Comparison of ENCODE assay signal across 10 mouse cellular contexts in the genomic region with DNA sequence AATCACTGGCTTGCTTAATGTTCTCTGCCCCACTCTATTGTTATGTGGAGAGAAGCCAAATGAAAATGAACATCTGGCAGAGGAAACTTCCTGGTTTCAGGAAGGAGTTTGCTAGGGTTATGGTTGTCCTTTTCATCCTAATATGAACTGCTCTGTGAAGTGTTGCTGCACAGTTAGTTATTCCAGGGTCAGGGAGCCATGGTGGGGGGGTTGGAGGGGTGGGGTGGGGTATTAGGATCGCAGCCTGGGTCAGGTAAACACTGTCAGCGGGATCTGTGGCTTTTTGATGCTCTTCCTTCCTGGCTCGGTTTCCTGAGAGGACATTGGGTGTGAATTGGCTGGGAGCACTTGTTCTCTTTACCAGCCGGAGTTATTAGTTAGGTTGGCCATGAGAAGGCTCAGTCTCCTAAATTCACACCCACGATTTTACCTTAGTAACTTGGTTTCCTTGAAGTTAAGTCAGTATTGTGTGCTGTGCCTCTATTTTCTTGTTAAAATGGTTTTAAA.
DNase-seq lines count a peak whose midpoint lies in the region; ATAC-seq and TF ChIP-seq lines count a peak whose summit lies in the region.
"Had no signal": no experiment of that assay in that cellular context is flagged by ENCODE, and none has a peak within 500 bp of the region (broad histone marks: within the 10 kb centered on the region; RNA-seq: fewer than 3 reads in every experiment).

No protein-coding gene starts in this region.

- 46% methylated on average over 5 of the region's 5 CpGs for WGBS in kidney, embryonic 14.5 days
- WGBS in intestine, postnatal 0 days = 54% methylated on average over 5 of the region's 5 CpGs

- no peak overlapping the region for H3K4me2 ChIP-seq in kidney, embryonic 14.5 days (replicated peaks; ENCODE audit: low read depth, low read length)
- no peak overlapping the region for H3K4me2 ChIP-seq in intestine, postnatal 0 days (replicated peaks; ENCODE audit: low read depth)
- H3K4me2 ChIP-seq: midbrain, embryonic 12.5 days had no signal

- H3K27me3 ChIP-seq in kidney, embryonic 14.5 days (ENCODE audit: control insufficient read depth, insufficient read depth, low read length) = no peaks in the 10 kb centered on the region
- H3K27me3 ChIP-seq in intestine, postnatal 0 days (replicated peaks; ENCODE audit: control insufficient read depth, insufficient read depth, low read length) = no peaks in the 10 kb centered on the region
- H3K27me3 ChIP-seq: midbrain, embryonic 12.5 days had no signal

- no peak overlapping the region for H3K4me3 ChIP-seq in kidney, embryonic 14.5 days (ENCODE audit: low read length)
- no peak overlapping the region for H3K4me3 ChIP-seq in intestine, postnatal 0 days (ENCODE audit: low read depth, low read length)
- H3K4me3 ChIP-seq: midbrain, embryonic 12.5 days had no signal

- no peak for TF ChIP-seq CTCF in intestine, postnatal 0 days (IDR thresholded peaks at IDR 0.05; ENCODE audit: low read depth)

- H3K9me3 ChIP-seq in kidney, embryonic 14.5 days (ENCODE audit: control insufficient read depth, low read length) = no peaks in the 10 kb centered on the region
- no peaks in the 10 kb centered on the region for H3K9me3 ChIP-seq in intestine, postnatal 0 days (ENCODE audit: control insufficient read depth)
- H3K9me3 ChIP-seq: midbrain, embryonic 12.5 days had no signal

- H3K27ac ChIP-seq in kidney, embryonic 14.5 days (ENCODE audit: low read depth, low read length) = peak overlapping the region; percentile 52; the same call in 1 of the 2 replicates
- peak overlapping the region; percentile 60 for H3K27ac ChIP-seq in intestine, postnatal 0 days (ENCODE audit: low read depth, low read length)
- H3K27ac ChIP-seq: midbrain, embryonic 12.5 days had no signal

- no peaks in the 10 kb centered on the region for H3K36me3 ChIP-seq in kidney, embryonic 14.5 days (ENCODE audit: control insufficient read depth, insufficient read depth, low read length)
- H3K36me3 ChIP-seq in intestine, postnatal 0 days (ENCODE audit: control insufficient read depth, insufficient read depth) = no peaks in the 10 kb centered on the region
- H3K36me3 ChIP-seq: midbrain, embryonic 12.5 days had no signal

- no peak for DNase-seq in kidney, adult 8-10 months
- DNase-seq in 3T3-L1 (ENCODE audit: low read depth, low spot score) (peak; percentile 22), adipocyte (ENCODE audit: low spot score) (peak; percentile 33)
- DNase-seq: embryo, embryonic 11 days; left cerebral cortex, postnatal 4 days had no signal

- no peak overlapping the region for H3K9ac ChIP-seq in kidney, embryonic 14.5 days (ENCODE audit: low read depth, low read length)
- H3K9ac ChIP-seq in intestine, postnatal 0 days (ENCODE audit: low read depth, low read length) = no peak overlapping the region
- H3K9ac ChIP-seq: midbrain, embryonic 12.5 days had no signal

- peaks cover 18% of the 10 kb centered on the region for H3K4me1 ChIP-seq in kidney, embryonic 14.5 days (ENCODE audit: control insufficient read depth, insufficient read depth, low read length)
- H3K4me1 ChIP-seq in intestine, postnatal 0 days (replicated peaks; ENCODE audit: control insufficient read depth, insufficient read depth, low read length) = no peaks in the 10 kb centered on the region

- no peak for ATAC-seq in kidney, embryonic 14.5 days (ENCODE audit: low FRiP score, low TSS enrichment)
- ATAC-seq in intestine, postnatal 0 days = no peak
- no peak for ATAC-seq in monocyte, adult 5-6 weeks (replicated peaks; ENCODE audit: insufficient number of reproducible peaks, low FRiP score, low TSS enrichment, poor library complexity, severe bottlenecking)
- ATAC-seq in megakaryocyte-erythroid progenitor cell, adult 5-6 weeks (replicated peaks; ENCODE audit: low FRiP score, low TSS enrichment, poor library complexity, severe bottlenecking) = no peak

Comparison
In these comparisons a context has a peak if more than half of its experiments do, and no peak if none do; other contexts are left out.
1. DNase-seq: peak in 3T3-L1 (single experiment) and adipocyte (single experiment); none in kidney, adult 8-10 months (0 of 2).